Mouse (Mus musculus) erythroid progenitor cell, adult 5-6 weeks (primary cell): Measurements from ENCODE around the gene Zfp583. TPM values are rescaled to one million over a fixed set of nuclear protein-coding genes. Genes with fewer than 3 reads are reported as not detected.

ENCODE experiments used
- ATAC-seq: replicated peaks from 2 replicates; pipeline ENCODE4 v1.8.0; 2016; ENCODE audit warnings: moderate number of reproducible peaks, mild to moderate bottlenecking, moderate TSS enrichment, inconsistent platforms; ENCODE audit not compliant: poor library complexity, low FRiP score, severe bottlenecking
- total RNA-seq, 2 experiments: library from RNA; stranded (forward) in 1 of 2; stranded (reverse) in 1 of 2; fragments of 150-400 nt in 1 of 2; fragments of 186-747, 209-891 nt in 1 of 2; gene quantifications; 2 replicates each; pipeline versions ENCODE4 v1.2.3 to v1.2.4; 2015 to 2017; ENCODE audit warnings: low replicate concordance in 2 of 2

Zfp583 gene
- total RNA-seq, 2 experiments from 2014 or later = not detected

GRCm38 (mm10) chr7:6286921-6287531 lies 44.1 kb downstream of the Zfp583 start:
- ATAC-seq = no peak

- peak; percentile 82 for ATAC-seq
Observed at GRCm38 (mm10) chr7:6285842-6286705, 45.0 kb downstream of the Zfp583 start, which contains the start of gene Zfp667. Gene Zfp667 (plus strand): TSS chr7:6286579.

- ATAC-seq = no peak
Observed at GRCm38 (mm10) chr7:6285366-6285765, 45.7 kb downstream of the Zfp583 start.

GRCm38 (mm10) chr7:6284442-6285012 lies 46.6 kb downstream of the Zfp583 start:
- no peak for ATAC-seq

GRCm38 (mm10) chr7:6283451-6284075 lies 47.5 kb downstream of the Zfp583 start:
- ATAC-seq = peak; percentile 86

- ATAC-seq = peak; percentile 62
Observed at GRCm38 (mm10) chr7:6282749-6283148, 48.3 kb downstream of the Zfp583 start.

- no peak for ATAC-seq
Observed at GRCm38 (mm10) chr7:6277906-6278305, 53.2 kb downstream of the Zfp583 start.

GRCm38 (mm10) chr7:6265695-6266094 lies 65.4 kb downstream of the Zfp583 start:
- peak; percentile 70; the same call in 1 of the 2 replicates for ATAC-seq

Other genes starting within 250 kb of the Zfp583 start
- gene Zfp787, start 175.3 kb downstream of the Zfp583 start, total RNA-seq (2015; ENCODE audit: low replicate concordance) = 16.8 and 18.4 TPM in 2 replicates
- gene Zfp787, start 175.3 kb downstream of the Zfp583 start, total RNA-seq (2017; ENCODE audit: low replicate concordance) = 4.1 and 7.6 TPM in 2 replicates
- 0.42 TPM in 1 of 2 replicates, not detected in the other for gene Zfp444, start 159.1 kb downstream of the Zfp583 start, total RNA-seq (2015; ENCODE audit: low replicate concordance)
- gene Zfp444, start 159.1 kb downstream of the Zfp583 start, total RNA-seq (2017; ENCODE audit: low replicate concordance) = 4.2 and 11.6 TPM in 2 replicates
- gene Galp, start 134.2 kb downstream of the Zfp583 start, total RNA-seq (2015; ENCODE audit: low replicate concordance) = not detected in 2 replicates
- not detected in 2 replicates for gene Galp, start 134.2 kb downstream of the Zfp583 start, total RNA-seq (2017; ENCODE audit: low replicate concordance)
- not detected in 2 replicates for gene Zscan5b, start 109.0 kb downstream of the Zfp583 start, total RNA-seq (2015; ENCODE audit: low replicate concordance)
- not detected in 2 replicates for gene Zscan5b, start 109.0 kb downstream of the Zfp583 start, total RNA-seq (2017; ENCODE audit: low replicate concordance)
- gene Epp13, start 78.6 kb downstream of the Zfp583 start, total RNA-seq (2015; ENCODE audit: low replicate concordance) = not detected in 2 replicates
- not detected in 2 replicates for gene Epp13, start 78.6 kb downstream of the Zfp583 start, total RNA-seq (2017; ENCODE audit: low replicate concordance)
- gene Zfp667, start 44.7 kb downstream of the Zfp583 start, total RNA-seq (2015; ENCODE audit: low replicate concordance) = not detected in 2 replicates
- not detected in 2 replicates for gene Zfp667, start 44.7 kb downstream of the Zfp583 start, total RNA-seq (2017; ENCODE audit: low replicate concordance)
- gene Gm3854, start 12.5 kb upstream of the Zfp583 start, total RNA-seq (2015; ENCODE audit: low replicate concordance) = not detected in 2 replicates
- not detected in 2 replicates for gene Gm3854, start 12.5 kb upstream of the Zfp583 start, total RNA-seq (2017; ENCODE audit: low replicate concordance)
- 1.7 TPM in 1 of 2 replicates, not detected in the other for gene Zfp78, start 32.0 kb upstream of the Zfp583 start, total RNA-seq (2015; ENCODE audit: low replicate concordance)
- 1.2 TPM in 1 of 2 replicates, not detected in the other for gene Zfp78, start 32.0 kb upstream of the Zfp583 start, total RNA-seq (2017; ENCODE audit: low replicate concordance)
- gene Zfp28, start 52.0 kb upstream of the Zfp583 start, total RNA-seq (2015; ENCODE audit: low replicate concordance) = not detected in 2 replicates
- gene Zfp28, start 52.0 kb upstream of the Zfp583 start, total RNA-seq (2017; ENCODE audit: low replicate concordance) = 0.51 TPM in 1 of 2 replicates, not detected in the other
- not detected in 2 replicates for gene Smim17, start 67.4 kb upstream of the Zfp583 start, total RNA-seq (2015; ENCODE audit: low replicate concordance)
- gene Smim17, start 67.4 kb upstream of the Zfp583 start, total RNA-seq (2017; ENCODE audit: low replicate concordance) = not detected in 2 replicates
- not detected in 2 replicates for gene Gm20715, start 79.0 kb upstream of the Zfp583 start, total RNA-seq (2015; ENCODE audit: low replicate concordance)
- gene Gm20715, start 79.0 kb upstream of the Zfp583 start, total RNA-seq (2017; ENCODE audit: low replicate concordance) = not detected in 2 replicates
- gene Olfr1344, start 107.4 kb upstream of the Zfp583 start, total RNA-seq (2015; ENCODE audit: low replicate concordance) = not detected in 2 replicates
- not detected in 2 replicates for gene Olfr1344, start 107.4 kb upstream of the Zfp583 start, total RNA-seq (2017; ENCODE audit: low replicate concordance)
- not detected in 2 replicates for gene Olfr1336, start 124.9 kb upstream of the Zfp583 start, total RNA-seq (2015; ENCODE audit: low replicate concordance)
- gene Olfr1336, start 124.9 kb upstream of the Zfp583 start, total RNA-seq (2017; ENCODE audit: low replicate concordance) = not detected in 2 replicates
- gene Olfr1346, start 135.8 kb upstream of the Zfp583 start, total RNA-seq (2015; ENCODE audit: low replicate concordance) = not detected in 2 replicates
- not detected in 2 replicates for gene Olfr1346, start 135.8 kb upstream of the Zfp583 start, total RNA-seq (2017; ENCODE audit: low replicate concordance)
- gene Olfr5, start 155.7 kb upstream of the Zfp583 start, total RNA-seq (2015; ENCODE audit: low replicate concordance) = not detected in 2 replicates
- not detected in 2 replicates for gene Olfr5, start 155.7 kb upstream of the Zfp583 start, total RNA-seq (2017; ENCODE audit: low replicate concordance)
- not detected in 2 replicates for gene Olfr1347, start 168.5 kb upstream of the Zfp583 start, total RNA-seq (2015; ENCODE audit: low replicate concordance)
- not detected in 2 replicates for gene Olfr1347, start 168.5 kb upstream of the Zfp583 start, total RNA-seq (2017; ENCODE audit: low replicate concordance)
- gene Olfr1348, start 177.5 kb upstream of the Zfp583 start, total RNA-seq (2015; ENCODE audit: low replicate concordance) = not detected in 2 replicates
- gene Olfr1348, start 177.5 kb upstream of the Zfp583 start, total RNA-seq (2017; ENCODE audit: low replicate concordance) = not detected in 2 replicates
- not detected in 2 replicates for gene Olfr1349, start 191.7 kb upstream of the Zfp583 start, total RNA-seq (2015; ENCODE audit: low replicate concordance)
- gene Olfr1349, start 191.7 kb upstream of the Zfp583 start, total RNA-seq (2017; ENCODE audit: low replicate concordance) = not detected in 2 replicates
- not detected in 2 replicates for gene Olfr1350, start 233.6 kb upstream of the Zfp583 start, total RNA-seq (2015; ENCODE audit: low replicate concordance)
- not detected in 2 replicates for gene Olfr1350, start 233.6 kb upstream of the Zfp583 start, total RNA-seq (2017; ENCODE audit: low replicate concordance)